Mouse (Mus musculus) left cerebral cortex, adult 8-10 months (tissue): ENCODE measurements around the gene Padi6. TPM values are rescaled to one million over a fixed set of nuclear protein-coding genes. Genes with fewer than 3 reads are reported as not detected.
A peak's percentile ranks its signal among the peaks of the same experiment; 100 is the strongest.

Experiments used
- DNase-seq, 2 experiments: peaks; one replicate each; pipeline ENCODE4 v3.0.0; 2022; ENCODE audit warnings: low spot score in 2 of 2
- total RNA-seq, 4 experiments: library from RNA; stranded (reverse); gene quantifications; 2 replicates each; pipeline ENCODE4 v1.2.4; 2022

The Padi6 gene
- total RNA-seq, 4 experiments from 2014 or later, result 0.18 to 0.80 (median 0.20) TPM; not detected in 1

DNA sequence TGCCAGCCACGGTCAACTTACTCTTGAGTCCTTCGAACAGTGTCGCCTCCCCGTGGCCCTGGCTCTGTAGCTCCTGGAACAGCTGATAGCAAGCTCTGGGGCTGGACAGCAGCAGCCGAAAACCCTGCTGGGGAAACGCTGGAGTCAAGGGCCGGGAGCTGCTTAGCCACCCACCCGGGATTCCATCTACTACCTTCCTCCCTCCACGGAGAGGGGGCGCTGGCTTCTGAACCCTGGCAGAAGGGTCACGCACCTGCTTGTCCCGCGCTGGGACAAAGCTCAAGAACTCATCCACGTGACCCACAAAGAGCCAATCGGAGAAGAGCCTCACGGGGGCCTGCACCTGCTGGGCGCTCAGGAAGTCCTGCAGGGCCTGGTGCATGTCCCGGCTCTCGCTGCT, 7.9 kb upstream of the Padi6 start:
- DNase-seq, result no peak

DNA sequence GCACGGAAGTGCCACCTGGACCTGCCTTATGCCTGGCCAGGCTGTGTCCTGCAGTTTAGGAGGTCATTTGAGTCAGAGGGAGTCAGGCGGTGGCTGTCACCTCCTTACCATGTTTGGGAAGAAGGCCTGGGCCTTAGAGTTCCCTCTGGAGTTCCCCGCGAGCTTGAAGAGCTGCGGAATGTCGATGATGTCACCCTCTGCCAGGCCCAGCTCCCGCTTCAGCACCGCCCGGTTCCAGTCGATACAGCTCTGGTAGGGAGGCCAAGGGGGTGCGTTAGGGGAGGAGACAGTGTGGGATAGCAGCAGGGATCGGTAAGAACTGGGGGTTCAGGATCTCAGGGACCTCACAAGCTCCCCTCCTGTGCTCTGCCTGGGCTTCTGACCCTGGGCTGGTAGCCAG, 5.5 kb upstream of the Padi6 start:
- no peak for DNase-seq

DNA sequence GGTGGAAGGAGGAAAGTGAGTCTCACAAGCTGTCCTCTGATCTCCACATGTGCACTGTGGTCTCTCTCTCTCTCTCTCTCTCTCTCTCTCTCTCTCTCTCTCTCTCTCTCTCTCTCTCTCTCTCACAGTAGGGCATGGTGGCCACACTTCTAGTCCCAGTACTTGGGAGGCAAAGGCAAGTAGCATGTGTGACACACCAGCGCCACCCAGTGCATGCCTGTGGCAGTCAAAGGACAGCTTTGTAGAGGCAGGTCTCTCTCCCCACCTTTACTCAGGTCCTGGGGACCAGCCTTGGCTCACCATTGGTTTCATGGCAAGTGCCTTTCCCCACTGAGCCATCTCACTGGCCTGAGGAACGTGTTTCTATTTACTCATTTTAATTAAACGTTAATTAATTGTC, 2.2 kb upstream of the Padi6 start:
- DNase-seq, result peak; percentile 29 to 44

DNA sequence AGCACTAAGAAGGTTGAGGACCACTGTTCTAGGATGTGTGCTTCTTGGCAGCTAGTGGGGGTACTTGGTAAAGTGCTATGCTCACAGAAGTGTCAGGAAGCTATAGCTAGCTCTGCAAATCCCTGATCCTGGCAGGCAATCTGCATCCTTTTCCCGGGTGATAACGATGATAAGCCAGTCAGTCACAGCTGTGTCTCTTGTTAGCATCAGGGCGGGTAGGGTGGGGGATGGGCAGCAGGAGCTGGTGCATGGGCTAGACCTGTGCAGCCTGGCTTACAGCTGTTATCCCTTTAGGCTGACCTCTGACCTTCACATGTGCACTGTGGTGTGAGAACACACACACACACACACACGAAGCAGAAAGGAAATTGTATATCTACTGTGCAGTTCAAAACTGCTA, 643 bp upstream of the Padi6 start:
- no peak for DNase-seq

DNA sequence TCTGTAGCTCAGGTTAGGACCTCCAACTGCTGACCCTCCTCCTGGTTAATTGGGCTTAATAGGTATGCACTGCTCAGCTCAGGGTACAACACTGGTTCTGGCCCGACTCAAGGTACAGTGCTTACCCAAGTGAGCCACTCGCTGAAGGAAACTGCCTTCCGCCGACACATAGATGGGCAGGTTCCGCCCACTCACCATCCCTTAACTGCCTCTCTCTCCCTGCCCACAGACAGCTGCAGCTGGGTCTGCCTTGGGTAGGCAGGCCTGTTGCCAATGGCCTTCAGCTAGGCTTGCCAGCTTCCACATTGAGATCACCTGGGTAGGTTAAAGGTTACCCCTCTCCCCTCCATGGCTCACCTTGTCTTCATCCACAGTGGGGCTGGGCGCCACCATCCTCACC, 1.0 kb downstream of the Padi6 start:
- peak in 1 of 2 experiments; percentile 48 for DNase-seq

DNA sequence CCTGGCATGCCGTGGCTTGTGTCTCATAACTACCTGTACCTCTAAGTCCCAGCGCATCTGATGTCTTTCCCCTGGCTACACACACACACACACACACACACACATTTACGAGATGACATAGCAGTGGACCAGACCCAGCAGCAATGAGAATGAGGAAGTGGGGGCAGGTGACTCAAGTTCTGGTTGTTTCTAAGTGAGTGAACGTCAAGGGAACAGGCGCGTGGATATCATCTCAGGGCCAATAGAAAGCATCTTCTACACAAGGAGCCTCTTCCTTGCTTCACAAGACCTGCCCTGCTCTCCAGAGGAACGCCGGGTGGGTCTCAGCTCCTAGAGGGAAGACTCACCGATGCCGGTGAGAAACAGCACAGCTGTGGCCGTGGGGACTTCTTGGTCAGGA, 1.8 kb downstream of the Padi6 start:
- no peak for DNase-seq

DNA sequence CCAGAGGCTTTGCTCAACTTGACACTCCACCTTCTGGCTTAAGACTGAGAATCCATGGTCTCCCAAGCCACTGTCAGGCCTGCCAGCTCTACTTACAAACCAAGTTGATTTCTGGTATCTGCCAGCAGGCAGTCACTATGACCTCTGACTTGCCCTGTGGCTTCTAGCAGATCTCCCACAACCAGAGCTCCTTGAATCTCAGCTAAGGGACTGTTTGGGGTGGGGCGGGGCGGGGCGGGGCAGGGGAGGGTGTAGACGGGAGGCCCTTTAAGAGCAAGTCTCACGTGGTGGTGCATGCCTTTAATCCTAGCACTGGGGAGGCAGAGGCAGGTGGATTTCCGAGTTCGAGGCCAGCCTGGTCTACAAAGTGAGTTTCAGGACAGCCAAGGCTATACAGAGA, 9.6 kb downstream of the Padi6 start:
- no peak for DNase-seq

DNA sequence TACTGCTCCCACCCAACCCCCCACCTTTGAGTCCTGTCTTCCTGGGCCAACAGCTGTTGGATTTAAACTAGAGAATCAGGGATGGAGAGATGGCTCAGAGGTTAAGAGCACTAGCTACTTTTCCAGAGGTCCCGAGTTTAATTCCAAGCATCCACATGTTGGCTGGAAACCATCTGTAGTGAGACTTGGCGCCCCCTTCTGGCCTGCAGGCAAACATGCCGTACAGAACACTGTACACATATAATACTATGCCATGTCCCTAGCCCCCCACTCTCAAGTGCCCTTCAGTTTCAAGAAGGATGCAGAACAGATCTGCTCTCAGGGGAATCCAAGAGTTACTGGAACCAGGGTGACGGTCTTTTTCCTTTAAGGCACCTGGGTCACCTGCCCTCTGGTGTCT, 10.8 kb downstream of the Padi6 start:
- no peak for DNase-seq

DNA sequence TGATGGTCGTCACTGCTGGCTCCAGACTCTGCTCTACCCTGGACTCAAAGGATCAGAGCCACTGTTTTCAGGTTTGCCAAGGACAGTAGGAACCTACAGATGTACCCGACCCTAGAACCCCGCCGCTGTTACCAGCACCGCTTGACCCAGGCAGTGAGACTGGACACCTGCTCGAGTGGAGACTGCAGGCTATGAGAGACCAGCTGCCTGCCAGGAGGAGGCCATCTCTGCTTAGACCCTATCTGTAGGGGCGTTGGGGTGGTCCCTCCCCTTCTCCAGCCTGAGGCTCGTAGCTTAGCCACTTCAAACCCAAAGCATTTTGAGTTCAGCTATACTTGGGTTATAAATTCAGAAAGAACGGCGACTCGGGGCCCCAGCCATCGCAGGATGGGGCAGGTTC, 15.5 kb downstream of the Padi6 start:
- DNase-seq, result no peak

DNA sequence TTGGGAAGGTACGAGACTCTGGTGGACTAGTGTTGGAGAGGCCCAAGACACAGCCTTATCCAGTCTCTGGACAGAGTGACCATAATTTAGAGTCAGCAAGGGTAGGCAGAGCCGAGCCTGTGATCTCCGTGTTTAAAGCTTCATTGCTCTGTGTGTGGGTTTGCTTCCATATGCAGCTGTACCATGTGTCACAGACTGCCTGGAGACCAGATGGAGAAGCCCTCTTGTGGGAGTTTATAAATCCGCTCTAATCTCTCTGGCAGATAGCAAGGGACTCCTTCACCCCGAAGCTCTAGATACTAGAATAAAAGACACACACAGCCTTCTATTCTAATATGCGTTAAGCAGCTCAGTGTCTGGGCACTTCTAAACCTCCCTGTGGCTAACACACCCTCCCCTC, 17.7 kb downstream of the Padi6 start:
- no peak for DNase-seq

DNA sequence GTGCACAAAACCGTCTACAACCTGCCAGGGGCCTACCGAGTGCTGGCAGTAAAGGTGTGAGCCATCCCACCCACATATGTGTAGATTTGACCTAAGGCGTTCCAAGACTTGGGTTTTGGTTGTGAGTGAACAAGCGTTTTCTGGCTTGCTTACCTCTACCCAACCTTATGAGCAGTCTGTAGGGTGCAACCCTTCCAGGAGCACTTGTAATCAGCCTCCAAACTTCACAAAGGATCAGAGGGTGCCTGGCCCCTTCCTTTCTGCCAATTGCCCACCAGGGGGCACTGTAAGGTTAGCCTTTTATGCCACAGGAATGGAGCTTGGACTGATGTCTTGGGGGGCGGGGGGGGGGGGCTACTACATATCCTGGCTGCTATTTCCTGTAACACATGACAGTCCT, 18.6 kb downstream of the Padi6 start:
- no peak for DNase-seq

DNA sequence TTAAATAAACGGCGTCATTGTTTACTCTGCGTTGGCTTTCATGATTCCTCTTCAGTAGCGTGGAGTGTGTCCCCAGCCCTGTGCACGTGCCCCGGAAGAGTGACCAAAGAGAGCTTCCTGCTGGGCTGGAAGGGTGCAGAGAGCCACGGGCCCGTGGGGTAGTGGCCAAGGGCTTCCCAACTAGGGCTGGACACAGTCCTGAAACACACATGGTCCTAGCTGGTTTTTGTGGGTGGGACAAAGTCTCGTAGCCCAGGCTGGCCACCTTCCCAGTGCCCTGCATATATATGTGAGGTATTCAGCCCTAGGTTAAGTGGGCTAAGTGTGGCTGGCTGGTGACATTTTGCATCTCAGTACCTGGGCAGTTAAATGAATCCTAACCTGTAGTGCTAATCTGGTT, 19.3 kb downstream of the Padi6 start:
- no peak for DNase-seq

DNA sequence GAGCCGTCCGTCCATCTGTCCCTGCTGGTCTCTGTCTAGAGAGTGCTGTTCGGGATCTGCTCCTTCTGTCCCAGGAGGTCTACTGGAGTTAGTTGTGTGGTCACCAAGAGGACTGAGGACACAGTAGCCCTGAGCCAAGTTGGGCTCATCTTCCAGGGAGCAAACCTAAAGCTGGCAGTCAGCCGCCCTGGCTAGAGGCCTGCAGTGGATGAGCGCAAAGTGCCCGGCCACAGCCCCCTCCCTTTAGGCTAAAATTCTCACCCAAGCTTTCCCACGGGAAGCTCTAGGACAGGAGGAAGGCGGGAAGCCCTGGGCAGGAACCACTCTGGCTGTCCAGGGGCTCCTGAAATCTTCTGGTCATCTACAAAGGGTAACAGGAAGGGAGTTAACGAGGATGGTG, 19.7 kb downstream of the Padi6 start:
- no peak for DNase-seq

DNA sequence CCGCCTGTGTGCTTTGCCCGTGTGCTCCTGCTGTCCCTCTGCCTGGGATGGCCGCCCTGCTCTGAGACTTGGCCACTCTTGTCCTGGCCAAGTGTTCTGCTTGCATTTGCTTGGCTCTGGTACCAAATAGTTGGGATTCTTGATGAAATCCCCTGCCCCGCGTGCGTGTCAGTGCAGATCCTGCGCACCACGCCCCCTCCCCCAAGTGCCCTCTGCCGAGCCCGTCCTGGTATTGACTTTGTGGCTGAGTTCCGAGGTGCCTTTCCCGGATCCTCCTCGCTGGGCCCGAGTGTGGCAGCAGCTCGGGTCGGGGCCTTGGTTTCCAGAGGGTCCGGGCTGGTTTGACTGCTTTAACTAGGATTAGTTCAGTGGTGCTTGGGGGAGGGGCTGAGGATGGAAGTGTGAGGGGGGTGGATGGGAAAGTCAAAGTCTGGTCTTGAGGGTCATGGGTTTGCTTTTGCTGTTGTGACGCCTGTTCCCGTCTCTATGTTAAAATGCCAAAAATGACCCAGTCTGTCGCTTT, 20.4 kb downstream of the Padi6 start:
- no peak for DNase-seq

DNA sequence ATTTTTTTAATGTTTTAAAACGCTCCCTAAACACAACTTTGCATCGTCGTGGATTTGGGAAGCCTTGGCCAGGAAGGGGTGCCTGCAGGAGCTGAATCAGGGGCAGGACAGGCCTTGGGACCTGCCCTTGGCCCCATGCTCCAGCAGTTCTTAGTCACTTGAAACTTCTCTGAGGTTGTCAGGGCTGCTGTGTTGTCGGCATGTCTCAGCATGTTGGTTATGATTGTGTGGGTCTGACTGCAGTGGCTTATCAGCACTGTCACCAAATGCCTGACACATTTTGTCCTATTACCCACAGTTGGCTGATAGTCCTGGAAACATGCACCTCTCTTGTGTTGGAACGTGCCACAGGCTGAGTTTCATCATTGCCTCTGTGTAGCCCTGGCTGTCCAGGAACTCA, 22.4 kb downstream of the Padi6 start:
- no peak for DNase-seq

DNA sequence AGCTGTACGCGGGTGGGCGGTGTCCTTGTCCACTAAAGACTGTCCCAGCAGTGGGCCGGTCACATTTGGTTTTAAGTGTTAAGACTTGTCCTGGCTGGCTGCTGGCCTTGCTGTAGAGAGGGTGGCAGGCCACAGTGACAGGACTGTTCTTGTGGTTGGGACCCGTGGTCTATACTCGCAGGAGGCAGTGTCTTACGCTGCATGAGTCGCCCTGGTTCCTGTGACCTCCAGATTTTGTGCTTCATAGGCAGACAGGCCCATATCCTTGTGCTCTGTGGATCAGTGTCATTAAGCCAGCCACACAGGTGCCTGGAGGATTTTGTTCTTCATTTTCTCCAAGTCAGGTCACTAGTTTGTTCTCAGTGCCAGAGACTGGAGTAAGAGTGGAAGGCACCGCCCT, 24.0 kb downstream of the Padi6 start:
- no peak for DNase-seq

DNA sequence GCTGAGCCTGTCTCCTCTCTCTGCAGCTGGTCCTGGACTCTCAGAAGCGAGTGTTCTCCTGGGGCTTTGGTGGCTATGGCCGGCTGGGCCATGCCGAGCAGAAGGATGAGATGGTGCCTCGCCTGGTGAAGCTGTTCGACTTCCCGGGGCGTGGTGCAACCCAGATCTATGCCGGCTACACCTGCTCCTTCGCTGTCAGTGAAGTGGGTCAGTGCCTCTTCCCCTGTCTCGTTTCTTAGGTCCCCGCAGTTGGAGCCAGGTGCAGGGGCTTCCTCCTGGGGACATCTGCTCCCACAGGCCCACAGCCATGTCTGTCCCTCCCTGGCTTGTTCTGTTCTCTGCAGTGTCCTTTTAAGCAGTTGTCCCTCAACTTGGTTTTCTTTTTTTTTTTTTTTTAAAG, 25.4 kb downstream of the Padi6 start:
- DNase-seq, result no peak

DNA sequence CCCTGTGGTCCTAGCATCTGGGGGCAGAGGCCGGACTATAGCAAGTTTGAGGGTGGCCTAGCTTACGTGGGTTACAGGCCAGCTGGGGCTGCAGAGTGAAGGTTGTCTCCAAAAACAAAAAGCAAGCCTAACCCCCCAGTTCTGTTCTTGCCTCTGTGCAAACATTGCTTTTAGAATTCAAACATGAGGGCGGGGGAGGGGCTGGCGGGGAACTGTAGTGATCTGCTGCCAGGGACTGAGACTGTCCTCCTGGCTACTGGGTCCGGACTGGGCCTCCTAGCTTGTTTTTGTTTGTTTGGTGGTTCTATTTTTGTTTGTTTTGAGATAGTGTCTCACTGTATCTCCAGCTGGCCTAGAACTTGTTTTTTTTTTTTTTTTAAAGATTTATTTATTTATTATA, 27.9 kb downstream of the Padi6 start:
- no peak for DNase-seq

DNA sequence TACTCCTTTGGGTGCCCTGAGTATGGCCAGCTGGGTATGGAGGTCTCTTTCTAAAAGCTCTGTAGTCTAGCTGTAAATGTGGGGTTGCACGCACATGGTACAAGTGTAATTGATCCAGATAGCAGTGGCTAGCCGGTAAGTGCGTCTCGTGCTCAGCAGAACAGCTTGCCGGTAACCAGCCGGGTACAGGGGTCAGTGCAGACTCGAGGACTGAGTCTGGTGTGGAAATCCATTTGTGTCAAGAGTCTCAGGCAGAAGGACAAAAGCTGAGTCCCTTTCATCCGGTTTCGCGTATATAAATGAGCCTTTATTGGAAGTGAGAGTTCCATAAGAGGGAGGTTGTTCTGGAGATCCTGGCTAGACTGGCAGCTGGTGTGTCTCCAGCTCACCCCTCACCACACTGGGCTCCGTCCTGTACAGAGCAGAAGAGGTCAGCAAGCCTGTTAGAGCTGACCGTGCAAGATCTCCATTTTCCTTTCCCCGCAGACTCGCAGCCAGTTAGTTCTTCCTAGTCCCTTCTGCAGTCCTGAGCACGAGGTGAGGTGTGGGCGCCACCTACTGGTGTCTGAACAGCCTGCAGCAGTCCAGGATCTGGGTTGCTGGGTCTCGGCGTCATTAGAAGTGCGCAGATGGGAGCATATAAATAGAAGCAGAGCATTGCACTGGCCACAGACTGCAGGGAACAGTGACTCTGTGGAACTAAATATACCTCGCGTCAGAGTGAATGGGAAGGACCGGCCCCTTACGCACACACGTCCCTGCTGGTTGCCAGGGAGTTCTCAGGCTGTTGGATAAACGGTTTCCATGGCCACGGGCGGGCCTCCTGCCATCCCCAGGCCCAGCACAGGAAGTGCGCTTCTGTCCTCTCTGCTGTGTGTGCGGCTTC, 28.7 kb downstream of the Padi6 start:
- DNase-seq, result peak; percentile 93 to 97

DNA sequence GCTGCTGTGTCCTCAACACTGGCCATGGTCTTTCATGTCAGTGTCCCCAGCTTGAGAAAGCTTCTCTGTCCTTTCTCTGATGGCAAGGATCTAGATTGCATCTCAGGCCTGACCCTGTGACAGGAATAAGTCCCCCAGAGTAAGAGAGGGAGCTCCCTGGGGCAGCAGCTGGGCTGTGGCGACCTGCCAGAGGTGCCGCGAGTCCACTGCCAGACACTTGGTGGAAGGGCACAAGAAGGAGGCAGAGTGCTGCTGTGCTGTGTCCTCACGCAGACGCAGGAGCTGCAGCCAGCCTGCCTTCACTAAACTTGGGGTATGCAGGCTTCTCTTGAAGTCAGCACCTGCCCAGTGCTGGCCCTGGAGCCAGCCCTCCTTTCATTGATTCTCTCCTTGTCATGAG, 31.1 kb downstream of the Padi6 start:
- no peak for DNase-seq

DNA sequence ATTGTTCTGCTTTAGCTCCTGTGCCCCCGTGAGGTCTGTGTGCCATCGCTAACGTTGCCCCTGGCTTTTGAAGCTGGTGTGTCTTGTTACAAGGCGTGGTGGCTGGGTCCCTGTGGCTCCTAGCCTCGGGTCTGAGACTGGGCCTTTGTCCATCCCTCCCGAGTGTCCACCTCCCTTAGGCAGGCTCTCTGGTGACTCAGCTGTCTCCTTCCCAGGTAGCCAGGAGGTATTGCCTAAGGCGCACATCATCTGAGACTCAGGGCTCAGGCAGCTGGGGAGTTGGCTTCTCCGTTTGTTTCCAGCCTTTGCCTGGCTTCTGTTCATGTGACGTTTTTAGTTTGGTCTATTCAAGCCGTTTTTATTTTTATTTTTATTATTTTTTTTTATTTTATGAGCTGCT, 31.7 kb downstream of the Padi6 start:
- no peak for DNase-seq

DNA sequence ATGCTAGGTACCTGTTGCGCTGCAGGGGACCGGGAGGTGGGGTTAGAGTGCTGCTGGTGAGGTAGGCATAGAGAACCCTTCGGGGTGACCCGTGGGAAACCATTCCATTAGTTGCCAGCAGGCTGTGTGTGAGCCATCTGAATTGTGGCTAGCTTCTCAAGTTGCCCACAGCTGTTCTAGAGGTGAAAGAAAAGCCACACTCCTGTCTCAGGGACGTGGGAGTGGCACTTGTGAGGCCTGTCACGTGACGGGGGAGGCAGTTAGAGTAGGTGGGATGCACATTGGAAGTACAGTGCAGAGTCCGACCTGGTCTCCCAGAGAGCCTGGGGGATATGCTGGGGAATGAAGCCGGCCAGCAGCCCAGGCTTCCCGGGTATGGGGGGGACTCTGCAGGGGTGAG, 32.8 kb downstream of the Padi6 start:
- DNase-seq, result no peak

DNA sequence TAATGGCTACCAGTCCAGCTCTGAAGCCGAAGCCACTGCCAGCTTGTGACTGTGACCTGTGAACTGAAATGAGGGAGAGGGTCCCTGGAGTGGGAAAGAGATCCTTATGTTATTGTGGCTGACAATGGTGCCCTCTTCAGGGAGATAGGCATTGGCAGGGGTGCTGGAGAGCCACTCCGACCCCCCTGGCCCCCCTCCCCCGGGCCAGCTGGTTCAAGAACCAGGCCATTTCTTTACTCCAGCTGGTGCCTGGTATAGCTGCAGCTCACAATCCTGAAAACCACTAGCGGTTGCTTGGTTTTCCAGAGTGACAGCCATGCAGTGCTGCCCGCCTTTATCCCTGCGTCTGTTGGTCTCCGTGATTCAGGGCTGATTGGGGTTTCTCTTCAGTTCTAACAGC, 33.3 kb downstream of the Padi6 start:
- DNase-seq, result no peak
